Mouse (Mus musculus) regulatory T cell (primary cell): ENCODE results near the gene Smagp.

Experiments
- in situ Hi-C: fragments of 300-600 bp; cut with MboI, MseI; formaldehyde crosslinking; loops from one replicate; pipeline ENCODE4 v1.15.1; 2025; ENCODE audit warnings: high pct_unique_total_duplicates

The Smagp gene

GRCm38 (mm10) chr15:100636700-100637501, at the start of gene Smagp:
Smagp (minus strand) TSS chr15:100636940.
- in situ Hi-C loops, result no loop called here

GRCm38 (mm10) chr15:100686434-100686833, 49.7 kb upstream of the Smagp start:
- in situ Hi-C loops, result no loop called here

GRCm38 (mm10) chr15:100685849-100686248, 49.1 kb upstream of the Smagp start:
- in situ Hi-C loops, result no loop called here

DNA sequence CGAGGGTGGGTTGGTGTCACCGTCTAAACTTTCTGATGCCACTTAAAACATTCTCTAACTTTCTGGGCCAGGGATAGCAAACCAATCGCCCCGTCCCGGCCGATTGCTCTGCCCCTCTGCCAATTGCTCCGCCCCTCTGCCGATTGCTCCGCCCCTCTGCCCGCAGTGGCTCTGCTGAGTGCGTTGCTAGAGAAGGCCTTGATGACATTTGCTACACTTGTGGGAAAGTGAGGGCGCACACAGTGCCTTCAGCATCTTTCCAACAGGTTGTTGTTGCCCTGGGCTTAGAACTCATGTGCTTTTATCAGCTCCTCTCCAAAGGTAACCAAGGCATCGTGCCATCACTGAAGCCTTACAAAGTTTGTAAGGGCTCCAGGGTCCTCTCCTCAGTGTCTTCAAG, 48.5 kb upstream of the Smagp start:
- in situ Hi-C loops, result no loop called here

GRCm38 (mm10) chr15:100684450-100684849, 47.7 kb upstream of the Smagp start:
- in situ Hi-C loops, result loop anchor here (5.0 kb wide), 1 partner anchor 62 kb away; no protein-coding TSS in a partner anchor

DNA sequence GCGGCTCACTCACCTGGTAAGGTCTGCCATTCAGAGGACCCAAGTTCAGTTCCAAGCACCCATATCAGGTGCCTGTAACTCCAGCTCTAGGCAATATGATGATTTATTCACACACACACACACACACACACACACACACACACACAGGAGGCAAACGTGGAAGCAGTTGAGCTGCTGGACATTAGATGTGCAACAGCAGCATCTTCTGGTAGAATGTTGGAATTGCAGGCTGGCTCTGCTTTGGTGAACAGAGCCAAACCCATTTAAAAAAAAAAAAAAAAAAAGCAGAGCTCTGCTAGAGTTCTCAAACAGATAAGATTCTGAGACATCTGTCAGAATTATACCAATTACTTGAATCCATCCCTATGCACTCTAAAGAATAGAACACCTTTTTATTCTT, 46.3 kb upstream of the Smagp start:
- in situ Hi-C loops, result loop anchor here (5.0 kb wide), 1 partner anchor 61 kb away; no protein-coding TSS in a partner anchor

DNA sequence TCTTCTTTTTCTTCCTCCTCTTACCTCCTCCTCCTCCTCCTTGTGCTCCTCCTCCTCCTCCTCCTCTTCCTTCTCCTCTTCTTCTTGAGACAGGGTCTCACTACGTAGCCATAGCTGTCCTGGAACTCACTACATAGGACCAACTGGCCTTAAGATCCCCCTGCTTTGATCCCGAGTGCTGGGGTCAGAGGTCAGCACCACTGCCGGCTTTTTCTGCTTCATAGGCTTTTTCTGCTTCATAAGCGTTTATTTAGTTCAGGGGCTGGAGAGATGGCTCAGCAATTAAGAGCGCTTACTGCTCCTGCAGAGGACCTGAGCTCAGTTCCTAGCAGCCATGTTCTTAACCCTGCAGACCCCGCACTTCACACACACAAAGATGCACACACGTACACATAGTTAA, 45.0 kb upstream of the Smagp start:
- in situ Hi-C loops, result loop anchor here (5.0 kb wide), 1 partner anchor 59 kb away; no protein-coding TSS in a partner anchor

- in situ Hi-C loops, result loop anchor here (5.0 kb wide), 1 partner anchor 58 kb away; no protein-coding TSS in a partner anchor
Measured at GRCm38 (mm10) chr15:100680381-100680780, 43.6 kb upstream of the Smagp start.

- in situ Hi-C loops, result loop anchor here (5.0 kb wide), 1 partner anchor 127 kb away; the partner anchor contains the start of gene Tfcp2
Measured at GRCm38 (mm10) chr15:100679005-100679404, 42.3 kb upstream of the Smagp start.

DNA sequence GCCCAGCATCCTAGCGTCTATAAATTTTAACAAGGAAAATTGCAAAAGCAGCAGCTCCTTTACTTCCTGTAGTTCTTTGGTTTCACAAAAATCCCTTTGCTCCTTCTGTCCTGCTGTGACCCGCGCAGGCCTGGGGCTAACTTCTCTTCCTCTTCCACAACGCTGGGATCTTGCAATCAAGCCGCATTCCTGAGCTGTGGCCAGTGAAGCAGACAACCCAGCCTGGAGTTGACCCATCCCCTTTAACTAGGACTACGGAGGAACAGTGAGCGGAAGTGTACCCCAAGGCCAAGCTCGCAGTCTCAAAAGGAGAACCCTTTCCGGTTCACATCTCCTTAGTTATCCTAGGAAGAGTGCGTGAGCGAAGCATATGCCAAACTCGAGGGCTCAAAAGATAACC, 41.8 kb upstream of the Smagp start:
- in situ Hi-C loops, result loop anchor here (5.0 kb wide), 1 partner anchor 126 kb away; the partner anchor contains the start of gene Tfcp2

GRCm38 (mm10) chr15:100677675-100678074, 40.9 kb upstream of the Smagp start:
- in situ Hi-C loops, result loop anchor here (5.0 kb wide), 1 partner anchor 125 kb away; the partner anchor contains the start of gene Tfcp2

DNA sequence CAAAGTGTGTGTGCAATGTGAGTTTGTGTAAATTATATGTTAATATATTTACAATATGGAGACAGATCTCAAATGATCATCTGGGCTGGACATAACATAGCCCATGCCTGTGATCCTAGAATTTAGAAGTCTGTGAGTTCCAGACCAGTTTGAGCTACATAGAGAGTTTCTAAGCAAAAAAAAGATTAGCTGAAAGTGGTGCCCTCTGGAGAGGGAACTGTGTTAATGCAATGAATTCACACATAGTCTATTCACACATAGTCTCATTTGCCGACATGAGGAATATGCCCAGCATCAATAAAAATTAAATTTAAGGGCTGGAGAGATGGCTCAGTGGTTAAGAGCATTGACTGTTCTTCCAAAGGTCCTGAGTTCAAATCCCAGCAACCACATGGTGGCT, 39.8 kb upstream of the Smagp start:
- in situ Hi-C loops, result loop anchor here (5.0 kb wide), 1 partner anchor 124 kb away; the partner anchor contains the start of gene Tfcp2

- in situ Hi-C loops, result loop anchor here (5.0 kb wide), 1 partner anchor 123 kb away; the partner anchor contains the start of gene Tfcp2
Measured at GRCm38 (mm10) chr15:100675486-100675885, 38.7 kb upstream of the Smagp start.

DNA sequence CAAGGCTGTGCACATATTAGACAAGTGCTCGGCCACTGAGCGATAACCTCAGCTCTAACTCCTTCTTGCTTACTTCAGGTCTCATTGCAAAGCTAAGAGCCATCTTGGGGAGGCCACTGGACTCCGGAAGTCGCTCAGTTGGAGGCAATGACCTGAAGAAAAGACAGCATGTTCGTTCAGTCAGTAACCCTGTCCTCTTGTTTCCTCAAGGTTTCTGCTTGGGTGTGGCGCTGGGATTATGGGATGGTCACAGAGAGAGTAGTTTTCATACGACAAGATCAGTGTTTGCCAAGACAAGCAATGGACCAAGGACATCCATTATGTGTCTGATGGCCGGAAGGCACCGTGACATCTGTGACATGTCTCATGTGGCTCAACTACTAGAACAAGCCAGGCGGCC, 37.8 kb upstream of the Smagp start:
- in situ Hi-C loops, result no loop called here

DNA sequence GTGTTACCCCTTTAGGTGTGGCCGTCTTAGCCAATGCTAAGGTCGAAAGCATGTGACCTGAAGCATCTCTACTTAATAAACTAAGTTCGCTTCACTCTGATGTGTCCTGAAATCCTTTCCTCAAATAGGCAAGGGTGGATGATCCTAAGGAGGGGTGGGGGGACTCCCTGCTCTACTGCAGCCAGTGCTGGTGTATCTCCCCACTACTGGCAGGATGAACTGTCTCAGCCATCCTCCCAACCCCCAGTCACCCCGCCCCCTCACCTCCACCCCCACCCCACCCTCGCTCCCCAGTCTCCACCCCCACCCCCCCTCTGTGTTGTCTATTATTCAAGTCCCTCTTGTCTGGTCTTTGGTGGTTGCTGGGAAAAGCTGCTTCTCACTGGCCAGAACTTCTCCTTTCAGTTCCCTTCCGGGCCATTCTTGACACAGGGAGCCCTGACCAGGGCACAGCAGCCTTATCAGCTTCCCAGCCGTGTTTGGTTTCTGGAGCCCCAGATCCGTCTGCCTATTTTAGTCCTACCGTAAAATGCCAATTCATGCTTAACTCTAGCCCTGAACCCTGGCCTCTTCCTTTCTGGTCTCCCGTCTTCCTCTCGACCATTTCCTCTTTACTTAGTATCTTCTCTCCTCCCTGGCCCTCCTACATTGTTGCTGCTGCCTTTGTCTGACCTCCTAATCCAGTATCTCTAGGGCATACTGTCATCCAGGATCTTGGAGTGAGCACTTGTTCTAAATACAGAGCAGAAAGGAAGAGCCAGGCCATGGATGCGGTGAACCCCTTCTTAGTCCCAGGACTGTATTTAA, 37.0 kb upstream of the Smagp start:
- in situ Hi-C loops, result no loop called here

DNA sequence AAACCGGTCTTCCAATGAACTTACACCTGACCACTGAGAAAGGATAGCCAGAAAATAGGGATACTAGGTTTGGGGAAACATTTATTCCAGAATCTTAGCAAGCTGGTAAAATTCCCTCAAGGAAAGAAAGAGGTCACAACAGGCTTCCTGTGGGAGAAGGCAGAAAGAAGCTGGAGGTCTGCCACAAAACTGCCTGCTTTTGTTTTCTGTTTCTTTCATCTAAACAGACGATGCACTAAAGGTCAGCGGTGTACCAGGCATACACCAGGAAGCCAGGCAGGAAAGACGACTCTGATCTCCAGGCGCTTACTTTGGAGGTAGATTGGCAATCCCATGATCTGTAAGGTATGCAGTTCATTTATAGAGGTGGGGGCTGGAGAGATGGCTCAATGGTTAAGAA, 34.1 kb upstream of the Smagp start:
- in situ Hi-C loops, result no loop called here

DNA sequence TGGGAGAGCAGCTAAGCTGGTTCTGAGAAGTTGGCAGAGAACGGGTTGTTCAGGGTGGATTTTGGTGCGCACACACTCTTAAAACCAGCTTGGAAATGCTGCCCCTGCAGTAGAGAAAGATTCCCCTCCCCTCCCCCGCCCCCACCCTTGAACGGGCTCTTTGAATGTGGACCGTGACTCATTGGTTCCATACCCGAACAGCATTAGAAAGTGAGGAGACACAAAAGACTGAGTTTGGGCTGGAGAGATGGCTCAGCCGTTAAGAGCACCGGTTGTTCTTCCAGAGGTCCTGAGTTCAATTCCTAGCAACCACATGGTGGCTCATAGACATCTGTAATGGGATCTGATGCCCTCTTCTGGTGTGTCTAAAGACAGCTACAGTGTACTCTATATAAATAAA, 33.3 kb upstream of the Smagp start:
- in situ Hi-C loops, result no loop called here

DNA sequence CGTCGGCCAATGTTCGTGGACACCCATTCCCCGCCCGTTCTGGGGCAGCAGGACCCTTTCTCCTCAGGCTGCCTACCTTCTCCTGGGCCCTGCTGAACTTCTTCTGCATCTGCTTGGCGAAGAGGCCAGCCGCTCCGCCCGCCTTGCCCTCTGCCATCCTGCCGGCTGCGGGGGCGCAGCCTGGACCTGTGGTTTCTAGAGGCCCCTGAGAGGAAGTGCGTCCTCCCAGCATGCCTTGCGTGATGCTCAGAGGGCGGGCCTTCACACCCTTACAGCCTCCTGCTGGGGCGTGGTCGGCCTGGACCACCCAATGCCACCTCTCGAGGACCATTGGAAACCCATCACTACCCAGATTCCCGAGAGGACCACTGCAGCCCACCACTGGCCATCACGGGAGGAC, 32.6 kb upstream of the Smagp start, which contains the start of gene Bin2:
Gene Bin2 (minus strand): TSS at position 217 of the 400 bp plus-strand sequence.
- in situ Hi-C loops, result no loop called here

GRCm38 (mm10) chr15:100667871-100668545, 31.3 kb upstream of the Smagp start:
- in situ Hi-C loops, result no loop called here

DNA sequence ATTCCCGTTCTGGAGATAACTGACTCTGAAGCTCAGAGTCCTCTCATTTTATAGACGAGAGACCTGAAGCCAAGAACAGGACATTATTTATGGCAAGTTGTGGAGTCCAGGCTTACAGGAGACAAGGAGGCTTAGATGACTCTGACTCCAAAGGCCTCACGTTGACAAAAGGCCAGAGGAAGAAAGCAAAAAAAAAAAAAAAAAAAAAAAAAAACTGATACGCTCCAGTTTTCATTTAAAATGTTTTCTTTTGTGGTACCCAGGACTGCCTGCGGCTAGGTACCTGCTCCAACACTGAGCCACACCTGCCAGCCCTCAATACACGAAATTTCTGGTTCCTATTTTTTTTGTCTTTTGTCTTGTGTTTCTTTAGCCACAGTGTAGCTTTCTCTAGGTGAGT, 30.7 kb upstream of the Smagp start:
- in situ Hi-C loops, result no loop called here

DNA sequence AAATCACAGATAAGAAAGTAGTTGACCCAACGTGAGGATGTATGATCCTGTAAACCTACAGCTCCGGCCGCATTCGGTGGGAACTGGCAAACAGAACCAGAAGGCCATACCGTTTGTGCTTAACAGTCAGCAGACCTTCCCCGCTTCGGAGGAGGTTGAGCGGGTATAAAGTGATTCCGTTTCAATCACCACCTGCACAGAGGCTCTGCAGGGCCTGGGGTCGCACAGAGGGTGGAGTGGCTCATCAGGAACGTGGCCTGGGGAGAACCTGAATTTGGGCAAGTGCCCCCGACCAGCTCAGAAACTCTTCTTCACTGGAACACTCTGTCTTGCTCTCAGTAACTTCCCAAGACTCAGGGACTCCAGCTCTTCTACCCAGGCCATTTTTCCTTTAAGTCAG, 30.1 kb upstream of the Smagp start:
- in situ Hi-C loops, result no loop called here
